Mouse (Mus musculus) olfactory bulb, adult 2 months (tissue): ENCODE measurements around the gene Cap2.

Experiments
- CTCF ChIP-seq: fragments of 200-500 bp; IDR thresholded peaks from 2 replicates; pipeline ENCODE4 v1.5.1; 2012; ENCODE audit warnings: low read depth, mild to moderate bottlenecking, low read length, moderate library complexity; ENCODE audit not compliant: insufficient read depth
- POLR2A ChIP-seq: fragments of 200-500 bp; IDR thresholded peaks from 2 replicates; pipeline ENCODE4 v1.6.1; 2012; ENCODE audit warnings: mild to moderate bottlenecking, low read depth, low read length, moderate library complexity; ENCODE audit not compliant: insufficient read depth

GRCm38 (mm10) chr13:46525295-46526255 lies 23.9 kb downstream of the Cap2 start:
- TF ChIP-seq CTCF (no peak), POLR2A (no peak)
